Mouse (Mus musculus) midbrain, embryonic 11.5 days (tissue): Measurements from ENCODE around the gene Ptpn18. TPM values are rescaled to one million over a fixed set of nuclear protein-coding genes. Genes with fewer than 3 reads are reported as not detected.
A peak's percentile ranks its signal among the peaks of the same experiment; 100 is the strongest.
"Not testable (repeated sequence)": the region's sequence is repeated elsewhere in the genome, so short reads cannot be mapped to it uniquely, and the experiment has no call there.

ENCODE experiments used
- ATAC-seq: fragments of 200-750 bp; cut with Nextera tagmentation; 2 replicates; pipeline ENCODE4 v1.8.0; 2017; ENCODE audit warnings: moderate TSS enrichment, moderate library complexity; ENCODE audit not compliant: low FRiP score
- DNase-seq: peaks from one replicate; pipeline ENCODE4 v3.0.0; 2015; ENCODE audit warnings: low spot score; ENCODE audit errors: missing footprints
- H3K27ac ChIP-seq: fragments of 300-500 bp; sonication (generic); 2 replicates; pipeline ENCODE4 v1.5.1; 2014; ENCODE audit warnings: low read depth, low read length
- H3K27me3 ChIP-seq: fragments of 300-500 bp; sonication (generic); 2 replicates; pipeline ENCODE4 v1.6.1; 2014; ENCODE audit warnings: mild to moderate bottlenecking, low read length, moderate library complexity, mixed read lengths; ENCODE audit not compliant: control insufficient read depth, insufficient read depth
- H3K36me3 ChIP-seq: fragments of 300-500 bp; sonication (generic); 2 replicates; pipeline ENCODE4 v1.6.1; 2014; ENCODE audit warnings: mild to moderate bottlenecking, low read length, moderate library complexity, mixed read lengths; ENCODE audit not compliant: control insufficient read depth, insufficient read depth
- H3K4me1 ChIP-seq: fragments of 300-500 bp; sonication (generic); 2 replicates; pipeline ENCODE4 v1.6.1; 2014; ENCODE audit warnings: low read length; ENCODE audit not compliant: control insufficient read depth, insufficient read depth
- H3K4me2 ChIP-seq: fragments of 300-500 bp; sonication (generic); 2 replicates; pipeline ENCODE4 v1.6.1; 2014; ENCODE audit warnings: mild to moderate bottlenecking, moderate library complexity
- H3K4me3 ChIP-seq: fragments of 300-500 bp; sonication (generic); 2 replicates; pipeline ENCODE4 v1.5.1; 2014; ENCODE audit warnings: low read depth, low read length
- H3K9ac ChIP-seq: fragments of 300-500 bp; sonication (generic); 2 replicates; pipeline ENCODE4 v1.6.1; 2014; ENCODE audit warnings: low read length
- H3K9me3 ChIP-seq: fragments of 300-500 bp; sonication (generic); 2 replicates; pipeline ENCODE4 v1.6.1; 2016; ENCODE audit warnings: low read length; ENCODE audit not compliant: control insufficient read depth
- WGBS: fragments of 180-500 bp; shearing (Covaris S2); extraction: QIAGEN DNeasy Blood & Tissue Kit; methylation state at CpG from one replicate; pipeline ENCODE4 v1.1.7; 2014; 5-methylcytosine and 5-hydroxymethylcytosine counted together
- microRNA-seq: library from miRNA; unstranded; fragments of <30 nt; microRNA quantifications from one replicate; pipeline ENCODE4, GENCODE M21; 2017
- polyA plus RNA-seq: library from polyadenylated mRNA; unstranded; fragments of >200 nt; fragmentation: Nextera tagmentation; extraction: Ambion mirVana; gene quantifications from 2 replicates; pipeline ENCODE4 v1.2.1, GENCODE M21; 2014

Gene Ptpn18
- polyA plus RNA-seq, 1 experiment from 2014 or later, result 7.3 TPM

DNA sequence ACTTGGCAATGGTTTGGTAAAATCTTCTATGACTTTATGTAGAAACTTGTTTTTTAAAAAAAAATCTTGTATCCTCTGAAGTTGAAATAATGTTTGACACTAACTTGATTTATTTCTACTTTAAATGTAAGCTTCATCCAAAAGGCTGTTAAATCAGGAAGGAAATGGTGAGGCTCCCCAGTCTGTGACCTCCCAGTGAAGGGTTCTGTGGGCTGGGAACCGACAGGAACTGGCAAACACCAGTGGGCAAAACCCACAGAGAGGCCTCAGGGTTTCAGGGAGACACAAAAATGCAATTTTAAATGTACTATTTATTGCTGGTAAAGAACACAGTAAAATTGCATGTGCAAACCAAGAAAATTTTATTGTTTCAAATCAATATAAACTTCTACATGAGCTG, 58.2 kb downstream of the Ptpn18 start:
- 73% methylated on average over 1 of the region's 1 CpGs for WGBS
- DNase-seq, H3K4me3 ChIP-seq, ATAC-seq, H3K27me3 ChIP-seq, H3K4me2 ChIP-seq, H3K27ac ChIP-seq, H3K36me3 ChIP-seq, H3K9me3 ChIP-seq, H3K4me1 ChIP-seq, H3K9ac ChIP-seq: not testable (repeated sequence)

DNA sequence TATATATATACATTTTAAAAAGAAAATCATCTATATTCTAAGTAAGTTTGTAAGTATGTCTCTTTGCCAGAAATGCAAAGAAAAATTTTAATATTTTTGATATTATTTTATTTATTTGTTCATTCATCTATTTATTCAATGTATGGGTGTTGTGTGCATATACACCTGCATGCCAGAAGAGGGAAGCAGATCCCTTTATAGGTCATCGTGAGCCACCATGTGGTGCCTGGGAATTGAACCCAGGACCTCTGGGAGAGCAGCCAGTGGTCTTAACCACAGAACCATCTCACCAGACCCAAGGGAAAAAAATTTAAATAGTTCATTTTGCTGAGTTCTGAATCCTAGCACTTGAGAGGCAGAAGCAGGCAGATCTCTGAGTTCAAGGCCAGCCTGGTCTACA, 58.7 kb downstream of the Ptpn18 start:
- Histone ChIP-seq H3K4me1 (no peaks in the 10 kb centered on the region), H3K4me2 (no peak overlapping the region), H3K9me3 (no peaks in the 10 kb centered on the region), H3K36me3 (no peaks in the 10 kb centered on the region), H3K4me3 (no peak overlapping the region), H3K27me3 (no peaks in the 10 kb centered on the region), H3K27ac (no peak overlapping the region), H3K9ac (no peak overlapping the region)
- no peak for ATAC-seq
- WGBS, result 77% methylated on average over 1 of the region's 1 CpGs
- no peak for DNase-seq

DNA sequence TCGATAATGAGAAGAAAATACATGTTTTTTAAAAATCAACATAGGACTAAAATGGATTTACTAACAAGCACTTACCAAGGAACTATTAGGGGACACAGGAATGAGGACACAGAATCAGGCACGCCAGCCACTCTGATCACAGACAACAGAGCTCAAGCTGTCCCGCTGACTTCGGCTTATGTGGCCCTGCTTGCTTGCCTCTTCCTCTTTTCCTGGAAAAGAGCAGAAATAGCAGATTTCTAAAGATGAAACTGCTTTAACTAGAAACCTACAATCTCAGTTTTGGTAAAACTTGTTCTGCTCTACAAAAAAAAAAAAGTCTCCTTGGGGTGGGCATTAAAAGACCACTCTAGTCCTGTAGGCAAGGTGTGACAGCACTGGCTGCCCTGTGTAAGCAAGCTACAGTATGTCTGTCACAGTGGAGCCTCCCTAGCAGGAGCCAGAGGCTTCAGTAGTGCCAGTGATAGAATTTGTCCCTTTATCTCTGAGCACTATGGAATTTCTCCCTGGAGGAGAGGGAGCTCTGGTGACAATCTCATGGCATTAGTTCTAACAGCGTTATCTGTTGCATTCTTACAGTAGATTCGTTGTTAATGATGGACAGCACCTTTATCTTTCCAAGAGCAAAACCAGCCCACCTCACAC, 62.8 kb downstream of the Ptpn18 start:
- H3K4me2 ChIP-seq, result no peak overlapping the region
- H3K9ac ChIP-seq, result no peak overlapping the region
- no peak overlapping the region for H3K27ac ChIP-seq
- H3K4me1 ChIP-seq, result no peaks in the 10 kb centered on the region
- no peak for DNase-seq
- no peaks in the 10 kb centered on the region for H3K27me3 ChIP-seq
- no peak overlapping the region for H3K4me3 ChIP-seq
- no peaks in the 10 kb centered on the region for H3K36me3 ChIP-seq
- no peak for ATAC-seq
- H3K9me3 ChIP-seq, result no peaks in the 10 kb centered on the region
- WGBS, result 83% methylated on average over 6 of the region's 6 CpGs

DNA sequence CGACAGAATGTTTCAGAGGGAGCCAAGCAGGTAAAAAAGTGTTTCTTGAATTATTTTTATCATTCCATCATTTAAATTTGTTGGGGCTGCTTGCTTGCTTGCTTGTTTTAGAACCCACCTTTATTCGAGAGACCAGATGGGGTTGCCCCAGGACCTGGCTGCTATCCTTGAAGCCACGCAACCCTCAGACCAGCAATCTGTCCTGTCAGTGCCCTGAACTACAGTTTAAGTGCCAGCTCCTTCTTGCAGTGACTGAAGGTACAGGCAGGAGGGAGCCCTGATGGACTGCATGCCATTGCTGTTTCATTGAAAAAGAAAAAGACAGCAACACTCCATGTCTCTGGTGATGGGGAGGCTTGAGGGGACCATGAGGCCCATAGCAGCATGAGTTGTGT, 63.3 kb downstream of the Ptpn18 start:
- H3K36me3 ChIP-seq, result no peaks in the 10 kb centered on the region
- no peak overlapping the region for H3K9ac ChIP-seq
- H3K4me1 ChIP-seq, result no peaks in the 10 kb centered on the region
- ATAC-seq (no peak), DNase-seq (no peak)
- no peaks in the 10 kb centered on the region for H3K27me3 ChIP-seq
- WGBS, result 86% methylated on average over 3 of the region's 3 CpGs
- H3K9me3 ChIP-seq, result no peaks in the 10 kb centered on the region
- no peak overlapping the region for H3K27ac ChIP-seq
- no peak overlapping the region for H3K4me2 ChIP-seq
- H3K4me3 ChIP-seq, result no peak overlapping the region

DNA sequence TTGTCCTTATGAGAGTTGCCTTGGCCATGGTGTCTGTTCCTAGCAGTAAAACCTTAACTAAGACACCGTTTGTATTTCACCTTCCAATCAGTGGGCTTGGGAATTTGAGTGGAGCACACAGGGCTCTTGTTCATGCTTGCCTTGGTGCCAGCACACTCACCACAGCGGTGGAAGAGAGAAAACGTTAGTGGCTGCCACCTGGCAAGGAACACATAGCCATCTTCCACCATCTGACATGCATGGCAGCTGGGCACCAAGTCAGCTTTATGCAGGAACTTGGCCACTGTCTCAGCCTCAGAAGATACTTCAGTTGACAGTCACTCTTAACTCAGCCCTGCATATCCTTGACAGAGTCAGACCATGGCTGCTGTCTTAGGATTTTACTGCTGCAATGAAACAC, 64.1 kb downstream of the Ptpn18 start:
- no peaks in the 10 kb centered on the region for H3K4me1 ChIP-seq
- H3K9ac ChIP-seq, result no peak overlapping the region
- no peak for ATAC-seq
- H3K9me3 ChIP-seq, result no peaks in the 10 kb centered on the region
- no peak overlapping the region for H3K4me2 ChIP-seq
- WGBS, result 86% methylated on average over 3 of the region's 3 CpGs
- no peak for DNase-seq
- H3K4me3 ChIP-seq, result no peak overlapping the region
- no peaks in the 10 kb centered on the region for H3K36me3 ChIP-seq
- no peaks in the 10 kb centered on the region for H3K27me3 ChIP-seq
- H3K27ac ChIP-seq, result no peak overlapping the region

Small RNA genes lying within 50 kb of the gene (microRNA-seq; reads per million reads assigned to microRNA genes)
- 7.6 reads per million, percentile 27 among the genes with 10 or more reads in this experiment for gene Mir5103

Other genes with a start within 250 kb of the Ptpn18 start
- gene Ccdc115, start 20.1 kb upstream of the Ptpn18 start, polyA plus RNA-seq, result 73.9 and 78.3 TPM in 2 replicates
- 90.3 and 94.0 TPM in 2 replicates for gene Imp4, start 19.9 kb upstream of the Ptpn18 start, polyA plus RNA-seq
- gene Prss39, start 38.6 kb downstream of the Ptpn18 start, polyA plus RNA-seq, result not detected in 2 replicates
- not detected in 2 replicates for gene Cfc1, start 75.9 kb downstream of the Ptpn18 start, polyA plus RNA-seq
- gene Prss40, start 101.2 kb downstream of the Ptpn18 start, polyA plus RNA-seq, result not detected in 2 replicates
- 4.1 and 4.8 TPM in 2 replicates for gene Amer3, start 119.9 kb downstream of the Ptpn18 start, polyA plus RNA-seq